Mouse (Mus musculus) embryonic fibroblast, embryonic 13.5 days (primary cell): Measurements from ENCODE around the gene Ndrg4.

Source experiments
- CTCF ChIP-seq: IDR thresholded peaks from 2 replicates; pipeline ENCODE4 v1.5.1; 2011; ENCODE audit warnings: mild to moderate bottlenecking, control low read depth, low read length, moderate library complexity, borderline replicate concordance; ENCODE audit not compliant: insufficient read depth
- POLR2A ChIP-seq: IDR thresholded peaks from 2 replicates; pipeline ENCODE4 v1.6.1; 2011; ENCODE audit warnings: low read depth, mild to moderate bottlenecking, control low read depth, low read length, moderate library complexity

DNA sequence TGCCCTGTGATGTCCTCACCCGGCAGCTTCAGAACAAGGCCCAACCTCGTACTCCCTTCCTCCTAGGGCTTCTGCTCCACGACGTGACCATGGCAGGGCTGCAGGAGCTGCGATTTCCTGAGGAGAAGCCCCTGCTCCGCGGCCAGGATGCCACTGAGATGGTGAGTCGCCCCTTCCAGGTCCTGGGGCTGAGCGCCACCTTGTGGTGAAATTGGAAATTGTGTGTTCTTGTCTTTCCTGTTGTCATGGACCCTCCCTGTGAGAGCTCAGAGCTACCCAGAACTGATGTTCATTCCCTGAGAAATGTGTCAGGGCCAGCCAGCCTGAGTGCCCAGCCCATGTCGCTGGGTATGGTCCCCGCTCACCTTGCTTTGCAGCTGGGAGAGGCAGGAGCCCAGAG, 20.3 kb downstream of the Ndrg4 start:
- TF ChIP-seq CTCF, result peak; percentile 83; the same call in 1 of the 2 replicates
- no peak for TF ChIP-seq POLR2A
